Mouse (Mus musculus) spleen, adult 12 weeks (tissue): ENCODE results near the gene Fuz.
A peak's percentile ranks its signal among the peaks of the same experiment; 100 is the strongest.
"Not testable (repeated sequence)": the region's sequence is repeated elsewhere in the genome, so short reads cannot be mapped to it uniquely, and the experiment has no call there.

Source experiments
- DNase-seq: peaks from one replicate; pipeline ENCODE4 v3.0.0; 2022; ENCODE audit warnings: low spot score

The Fuz gene

DNA sequence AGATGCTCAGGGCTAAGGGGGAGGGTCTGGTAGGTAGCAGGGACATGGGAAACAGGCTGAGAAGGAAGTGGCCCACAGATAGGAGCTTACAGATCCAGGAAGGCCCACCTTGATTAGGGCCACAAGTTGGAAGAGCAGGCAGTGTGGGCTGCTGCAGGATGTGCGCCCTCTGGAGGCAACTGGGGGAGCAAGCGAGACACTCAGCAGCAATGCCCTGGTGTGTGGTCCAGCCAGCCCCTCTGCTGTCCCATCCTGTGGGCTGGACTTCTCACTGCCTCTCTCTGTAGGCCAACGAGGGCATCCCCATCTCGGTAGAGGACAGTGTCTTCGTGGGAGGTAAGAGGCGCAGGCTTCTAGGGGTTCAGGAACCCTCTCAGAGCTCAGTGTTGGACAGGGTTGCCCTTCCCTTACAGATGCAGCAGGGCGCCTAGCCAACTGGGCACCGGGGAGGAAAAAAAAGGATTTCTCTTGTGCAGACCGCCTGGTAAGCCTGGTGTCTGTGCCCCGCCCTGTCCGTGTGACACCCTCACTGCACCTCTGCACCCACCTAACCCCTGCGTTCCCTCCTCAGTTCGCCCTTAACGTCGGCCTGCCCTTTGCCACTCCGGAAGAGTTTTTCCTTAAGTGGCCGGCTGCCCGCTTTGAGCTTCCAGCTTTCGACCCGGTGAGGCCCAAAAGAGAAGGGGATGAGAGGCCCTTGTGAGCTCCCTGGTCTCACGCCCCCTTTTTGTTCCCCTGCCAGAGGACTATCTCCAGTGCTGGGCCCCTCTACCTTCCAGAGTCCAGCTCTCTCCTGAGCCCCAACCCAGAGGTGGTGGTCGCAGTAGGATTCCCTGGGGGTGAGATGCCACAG lies 35.1 kb upstream of the Fuz start:
- DNase-seq, result peak; percentile 51

DNA sequence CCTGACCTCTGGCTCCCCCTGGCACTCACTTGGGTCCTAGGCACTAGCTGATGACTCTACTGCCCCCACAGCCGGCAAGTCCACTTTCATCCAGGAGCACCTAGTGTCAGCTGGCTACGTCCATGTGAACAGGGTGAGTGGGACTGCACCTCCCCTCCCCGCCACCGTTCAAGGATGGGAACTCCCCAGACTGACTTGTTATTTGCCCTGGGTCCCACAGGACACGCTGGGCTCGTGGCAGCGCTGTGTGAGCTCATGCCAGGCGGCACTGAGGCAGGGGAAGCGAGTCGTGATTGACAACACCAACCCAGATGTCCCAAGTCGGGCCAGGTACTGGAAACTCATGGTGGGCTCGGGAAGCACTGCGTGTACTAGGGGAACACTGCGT lies 34.5 kb upstream of the Fuz start:
- no peak for DNase-seq

DNA sequence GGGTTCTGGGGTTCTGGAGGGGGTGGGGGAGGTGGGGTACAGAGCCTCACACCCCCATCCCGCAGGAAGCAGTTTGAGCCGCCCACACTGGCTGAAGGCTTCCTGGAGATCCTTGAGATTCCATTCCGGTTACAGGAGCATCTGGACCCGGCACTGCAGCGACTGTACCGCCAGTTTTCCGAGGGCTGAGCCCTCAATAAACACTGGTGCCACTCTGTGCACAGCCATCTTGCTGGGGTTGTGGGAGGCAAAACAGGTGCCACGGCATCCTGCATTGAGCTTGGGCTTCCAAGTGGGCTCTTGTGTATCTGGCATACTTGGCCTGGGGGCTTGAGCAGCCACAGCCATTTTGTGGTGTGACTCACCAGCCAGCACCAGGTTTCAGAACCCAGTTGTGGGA lies 33.4 kb upstream of the Fuz start:
- DNase-seq, result no peak

DNA sequence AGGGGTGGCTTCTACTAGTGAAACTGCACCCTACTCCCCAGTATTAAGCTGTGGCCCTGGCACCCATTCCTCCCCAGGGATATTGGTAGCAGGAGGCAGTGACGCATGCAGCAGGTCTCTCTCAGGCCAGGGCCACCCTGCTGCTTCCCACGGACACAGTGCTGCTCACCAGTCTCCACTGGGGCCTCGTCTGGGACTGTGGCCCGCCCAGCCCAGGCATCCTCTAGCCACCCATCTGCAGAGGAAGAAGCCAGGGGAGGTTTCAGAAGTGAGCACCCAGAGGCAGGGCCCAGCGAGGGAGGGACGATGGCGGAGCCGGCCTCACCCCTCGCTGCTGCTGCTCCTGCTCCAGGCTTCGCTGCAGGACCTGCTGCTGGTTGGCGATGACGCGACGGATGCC lies 32.7 kb upstream of the Fuz start:
- DNase-seq, result no peak

DNA sequence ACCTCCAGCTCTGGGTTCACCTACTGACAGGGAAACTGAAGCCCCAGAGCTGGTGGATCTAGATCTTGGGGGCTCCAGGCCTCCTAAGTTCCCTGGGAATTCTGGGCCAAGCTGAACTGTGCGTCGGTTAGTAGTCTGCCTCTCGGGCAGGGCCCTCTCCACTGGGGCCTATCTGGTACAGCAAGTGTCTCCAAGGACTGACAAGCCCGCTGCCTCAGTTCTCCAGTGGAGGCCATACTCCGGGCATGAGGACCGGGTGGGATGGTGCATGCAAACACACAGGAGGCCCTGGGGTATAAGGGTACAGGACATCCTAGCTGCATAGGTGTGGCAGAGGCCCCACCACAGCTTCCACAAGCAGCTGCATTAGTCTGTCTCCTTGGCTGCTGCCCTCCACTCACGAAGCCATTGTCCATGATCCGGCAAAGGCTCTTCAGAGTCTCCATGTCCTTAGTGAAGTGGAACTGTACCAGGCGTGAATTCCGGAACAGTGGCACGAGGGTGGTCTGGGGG lies 31.8 kb upstream of the Fuz start:
- no peak for DNase-seq

DNA sequence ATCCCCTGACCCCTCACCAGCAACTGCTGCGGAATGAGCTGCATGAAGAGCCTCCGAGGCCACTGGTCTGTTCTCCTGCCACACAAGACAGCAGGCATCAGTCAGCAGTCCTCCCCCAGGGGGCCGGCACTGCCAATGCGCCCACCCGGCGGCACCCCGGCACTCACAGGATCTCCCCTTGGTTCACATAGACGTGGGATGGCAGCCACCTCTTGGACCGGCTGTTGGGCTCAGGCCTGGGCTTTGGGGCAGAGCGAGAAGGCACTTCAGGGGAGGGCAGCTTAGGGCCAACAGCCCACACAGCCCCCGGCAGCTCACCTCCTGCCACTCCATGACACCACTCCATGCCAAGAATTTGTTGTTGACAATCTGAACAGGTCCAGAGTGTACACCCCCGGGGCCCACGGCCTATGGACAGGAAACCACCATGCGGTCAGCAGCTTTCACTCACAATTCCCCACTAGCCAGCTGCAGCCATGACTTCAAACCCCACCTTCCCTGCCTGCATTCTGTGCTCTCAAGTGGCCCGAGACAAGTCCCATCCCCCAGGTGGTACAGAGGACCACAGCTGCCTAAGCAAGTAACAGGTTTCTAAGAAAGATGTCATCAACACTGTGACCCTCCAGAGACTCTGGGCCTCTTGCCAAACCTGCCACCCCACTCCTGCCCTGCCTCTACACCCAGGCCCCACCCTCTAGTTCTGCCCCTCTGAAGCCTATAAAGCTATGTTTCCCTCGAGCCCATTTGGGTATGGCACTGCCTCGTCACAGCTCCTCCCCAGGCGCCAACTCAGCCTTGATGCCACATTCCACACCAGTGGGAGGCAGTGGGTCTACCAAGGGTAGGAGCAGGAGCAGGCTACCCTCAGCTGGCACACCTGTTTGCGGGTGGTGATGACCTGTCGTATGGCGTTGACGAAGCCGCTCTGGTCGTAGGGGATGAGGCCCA lies 31.0 kb upstream of the Fuz start:
- no peak for DNase-seq

DNA sequence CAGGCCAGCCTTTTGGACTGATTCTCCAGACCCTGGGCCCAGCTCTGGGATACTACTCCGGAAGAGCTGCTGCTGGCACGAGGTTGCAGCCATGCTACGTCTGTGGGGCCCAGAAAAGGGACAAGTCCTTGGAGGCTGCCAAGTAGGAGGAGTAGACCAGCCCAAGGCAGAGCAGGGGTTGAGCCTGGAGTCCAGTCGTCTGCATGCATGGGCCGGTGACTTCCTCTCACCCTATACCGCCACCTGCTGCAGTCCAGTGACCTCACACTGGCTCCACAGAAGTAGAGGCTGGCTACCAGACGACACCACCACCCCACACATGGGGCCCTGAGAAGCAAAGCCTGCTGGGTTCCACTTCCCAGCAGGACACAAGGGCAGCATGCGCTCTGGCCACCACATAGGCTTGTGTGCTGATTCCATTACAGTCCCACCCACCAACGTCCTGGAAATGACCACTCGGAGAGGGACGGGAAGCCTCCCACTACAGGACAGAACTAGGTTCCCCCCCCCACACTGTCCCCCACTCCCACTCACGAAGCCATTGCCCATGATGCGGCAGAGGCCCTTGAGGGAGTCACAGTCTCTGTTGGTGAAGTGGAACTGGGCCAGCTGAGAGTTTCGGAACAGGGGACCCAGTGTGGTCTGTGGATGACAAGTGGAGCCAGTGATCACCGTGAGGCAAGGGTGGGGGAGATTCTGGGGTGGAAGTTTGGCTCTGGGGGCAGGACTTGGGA lies 29.4 kb upstream of the Fuz start:
- DNase-seq, result no peak

DNA sequence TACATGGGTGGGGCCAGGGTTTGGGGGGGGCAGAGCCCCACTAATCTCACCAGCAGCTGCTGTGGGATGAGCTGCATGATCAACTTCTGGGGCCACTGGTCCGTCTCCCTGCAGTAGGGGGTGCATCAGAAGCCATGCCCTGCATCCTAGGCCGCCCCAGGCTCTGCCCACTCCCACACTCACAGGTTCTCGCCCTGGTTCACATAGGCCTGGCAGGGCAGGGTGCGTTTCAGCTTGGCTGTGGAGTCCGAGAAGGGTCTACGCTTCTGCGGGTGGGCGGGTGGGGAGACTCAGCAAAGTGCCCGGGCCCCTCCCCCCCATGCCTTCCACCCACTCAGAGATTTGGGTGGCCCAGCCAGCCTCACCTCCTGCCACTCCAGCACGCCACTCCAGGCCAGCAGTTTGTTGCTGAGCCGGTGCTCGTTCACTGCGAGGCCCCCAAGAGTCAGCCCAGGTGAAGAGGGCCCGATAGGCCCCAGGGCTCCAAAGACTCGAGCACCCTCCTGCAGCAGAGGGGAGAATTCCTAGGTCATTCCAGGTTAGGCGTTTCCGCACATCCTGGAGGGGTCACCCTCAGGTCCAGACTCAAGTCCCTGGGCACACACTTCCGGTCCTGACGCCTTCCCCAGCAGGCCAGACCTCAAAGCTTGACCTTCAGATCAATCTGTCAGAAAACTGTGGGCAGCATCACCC lies 28.7 kb upstream of the Fuz start:
- DNase-seq, result no peak

DNA sequence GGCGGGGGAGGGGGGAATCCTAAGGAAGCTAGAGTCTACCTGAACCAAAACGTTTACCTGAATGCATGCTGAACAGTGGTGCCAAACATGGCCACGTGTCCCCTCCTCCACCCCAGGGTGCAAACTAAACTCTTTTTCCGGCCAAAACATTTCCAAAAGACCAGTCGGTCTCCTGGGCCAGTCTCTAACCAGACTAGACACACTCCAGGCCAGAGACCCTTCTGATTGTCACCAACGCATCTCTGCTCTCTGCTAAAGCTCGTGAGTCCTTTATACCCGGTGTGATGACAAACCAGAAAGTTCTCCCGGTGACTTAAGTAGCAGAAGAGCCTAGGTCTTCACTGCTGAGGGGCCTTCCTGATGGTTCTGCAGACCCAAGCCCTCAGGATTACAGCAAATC lies 28.1 kb upstream of the Fuz start:
- no peak for DNase-seq

DNA sequence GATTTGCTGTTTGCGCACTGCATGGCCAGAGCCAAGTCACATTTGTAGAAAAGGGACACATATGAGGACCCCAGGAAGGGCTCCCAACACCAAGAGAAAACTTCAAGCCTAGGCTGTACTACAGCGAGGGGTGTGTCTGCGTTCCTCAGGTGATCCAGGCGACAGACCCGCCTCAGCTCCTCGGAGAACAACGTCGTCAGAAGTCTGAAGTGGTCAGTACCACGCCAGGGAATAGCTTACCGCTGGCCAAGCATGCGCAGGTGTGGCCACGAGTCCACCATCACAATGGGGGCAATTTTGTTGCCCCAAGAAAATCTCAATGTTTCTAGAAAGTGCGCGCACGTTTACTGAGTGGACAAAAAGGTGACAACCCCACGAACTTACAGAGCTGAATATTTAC lies 27.4 kb upstream of the Fuz start:
- no peak for DNase-seq

DNA sequence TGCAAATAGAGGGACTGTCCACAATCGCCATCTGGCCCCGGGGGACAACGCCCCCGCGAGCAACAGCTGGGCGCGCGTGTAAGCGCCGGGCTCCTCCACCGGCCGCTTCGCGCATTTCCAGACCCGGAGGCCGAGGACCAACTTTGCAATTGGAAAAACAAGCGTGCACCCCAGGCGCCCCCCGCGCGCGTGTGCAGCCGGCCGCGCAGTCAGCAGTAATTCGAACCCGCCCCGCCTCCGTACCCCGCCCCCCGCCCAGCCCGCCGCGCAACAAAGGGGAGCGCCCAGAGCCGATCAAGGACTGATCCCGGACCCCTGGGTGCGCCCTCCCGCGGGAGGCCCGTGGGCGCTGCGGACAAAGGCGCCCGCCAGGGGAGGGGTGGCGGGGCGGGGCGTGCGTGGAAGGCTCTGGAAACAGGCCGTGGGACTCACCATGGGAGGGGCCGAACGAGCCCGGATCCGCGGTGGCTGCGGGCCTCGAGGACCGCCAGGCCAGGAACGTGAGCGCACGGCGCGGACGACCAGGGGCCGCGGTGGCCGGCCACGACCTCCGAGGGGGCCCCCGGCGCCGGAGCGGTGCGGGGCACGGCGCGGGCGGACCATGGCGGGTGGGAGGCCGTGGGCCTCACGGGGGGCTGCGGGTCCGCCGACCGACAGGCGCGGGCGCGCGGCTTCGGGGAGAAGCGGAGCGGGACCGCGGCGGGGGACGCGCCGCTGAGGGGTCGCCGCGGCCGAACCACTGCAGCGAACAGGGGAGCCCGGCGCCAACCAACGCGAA lies 26.8 kb upstream of the Fuz start:
- no peak for DNase-seq

DNA sequence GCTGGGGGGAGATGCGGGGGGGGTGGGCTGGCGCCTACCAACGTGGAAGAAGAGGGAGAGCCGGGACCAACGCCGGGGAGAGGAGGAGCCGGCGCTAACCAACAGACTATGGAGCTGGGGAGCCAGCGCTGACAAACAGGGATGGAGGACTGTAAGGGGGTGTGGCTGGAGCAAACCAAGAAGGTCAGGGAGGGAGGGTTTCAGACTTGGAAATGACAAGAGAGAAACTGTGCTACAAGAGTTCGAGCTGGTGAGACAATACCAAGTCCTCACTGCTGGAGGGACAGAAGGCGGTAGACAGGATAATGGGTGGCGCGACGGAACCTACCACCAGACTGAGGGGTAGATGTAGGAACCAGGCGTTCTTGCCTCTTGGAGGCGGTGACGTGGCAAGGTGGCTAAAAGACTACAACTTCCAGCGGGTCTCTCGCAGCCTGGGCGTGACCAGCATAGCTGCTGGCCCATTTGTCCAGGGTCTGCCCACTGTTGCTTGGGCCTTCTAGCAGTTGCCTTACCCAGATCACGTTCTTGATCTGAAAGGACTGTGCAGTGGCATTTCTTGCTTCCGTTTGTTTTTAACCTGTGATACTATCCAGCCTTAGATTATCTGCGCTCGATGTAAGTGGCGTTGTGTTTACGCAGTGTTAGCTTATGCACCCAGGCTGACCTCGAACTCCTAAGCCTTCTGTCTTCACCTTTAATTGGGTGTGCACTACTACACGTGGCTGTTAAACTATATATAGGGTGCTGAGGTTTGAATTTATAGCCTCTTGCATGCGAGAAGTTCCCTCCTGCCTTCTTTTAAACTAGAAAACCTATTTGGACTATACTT lies 26.0 kb upstream of the Fuz start, which contains the start of gene Ptov1:
Gene Ptov1 (minus strand): TSS at position 92 of the 832 bp plus-strand sequence.
- peak; percentile 51 for DNase-seq

DNA sequence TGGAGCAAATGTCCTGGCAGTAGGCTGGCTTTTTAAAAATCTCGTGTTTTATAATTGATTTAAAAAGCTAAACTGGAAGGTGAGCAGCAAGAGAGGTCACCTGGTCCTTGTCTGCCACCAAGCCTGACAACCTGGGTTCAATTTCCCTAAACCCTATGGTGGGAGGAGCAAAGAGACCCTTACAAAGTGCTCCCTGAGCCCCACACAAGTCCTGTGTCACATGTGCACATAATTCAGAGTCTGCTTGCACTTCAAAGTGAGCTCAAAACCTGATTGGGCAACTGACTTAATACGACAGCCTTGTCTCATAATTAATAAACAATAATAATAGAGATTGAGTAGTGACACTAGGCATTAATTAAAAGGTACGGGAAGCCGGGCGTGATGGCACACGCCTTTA lies 25.3 kb upstream of the Fuz start:
- DNase-seq, result no peak

DNA sequence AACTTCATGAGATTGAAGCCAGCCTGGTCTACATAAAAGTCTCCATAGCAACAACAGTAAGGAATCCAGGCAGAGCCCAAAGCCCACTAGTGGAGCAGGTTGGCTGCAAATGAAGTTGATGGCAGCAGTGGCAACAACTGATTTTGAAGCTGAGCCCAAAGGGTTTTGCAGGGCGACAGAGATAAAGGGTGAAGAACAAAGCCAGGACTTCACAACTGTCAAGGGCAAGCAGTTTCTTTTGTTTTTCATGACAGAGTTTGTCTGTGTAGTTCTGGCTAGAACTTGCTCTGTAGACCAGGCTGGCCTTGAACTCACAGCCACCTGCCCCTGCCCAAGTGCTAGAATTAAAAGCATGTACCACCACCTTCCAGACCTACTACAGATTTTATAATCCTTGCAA lies 24.7 kb upstream of the Fuz start:
- DNase-seq, result no peak

DNA sequence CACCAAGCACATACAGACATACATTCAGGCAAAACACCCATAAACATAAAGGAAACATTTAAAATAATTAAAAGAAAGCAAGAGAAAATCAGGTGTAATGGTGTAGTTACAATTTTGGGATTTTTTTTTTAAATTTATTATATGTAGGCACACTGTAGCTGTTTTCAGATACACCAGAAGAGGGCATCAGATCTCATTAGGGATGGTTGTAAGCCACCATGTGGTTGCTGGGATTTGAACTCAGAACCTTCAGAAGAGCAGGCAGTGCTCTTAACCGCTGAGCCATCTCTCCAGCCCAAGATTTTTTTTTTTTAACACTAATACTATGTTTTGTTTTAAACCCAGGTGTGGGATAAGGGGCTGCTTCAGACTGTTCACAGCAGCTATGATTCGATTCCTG lies 24.1 kb upstream of the Fuz start:
- DNase-seq, result not testable (repeated sequence)

DNA sequence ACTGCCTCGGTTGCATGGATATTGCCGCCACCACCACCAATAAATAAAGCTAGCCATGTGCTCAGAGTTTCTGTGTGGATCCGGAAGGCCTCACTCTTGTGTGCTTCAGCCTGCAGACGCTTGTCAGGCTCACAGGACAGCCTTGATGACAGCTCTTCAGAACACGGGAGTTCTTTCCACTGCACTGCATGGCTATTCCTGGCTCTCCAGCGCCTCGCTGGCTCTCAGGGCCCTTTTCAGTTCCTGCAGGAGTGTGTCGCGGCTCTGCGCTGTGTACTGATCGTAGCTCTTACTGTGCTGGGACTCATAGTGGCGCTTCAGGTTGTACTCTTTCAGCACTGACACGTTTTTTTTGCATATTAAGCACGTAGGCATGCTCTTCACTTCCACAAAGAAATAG lies 18.0 kb upstream of the Fuz start:
- DNase-seq, result no peak

DNA sequence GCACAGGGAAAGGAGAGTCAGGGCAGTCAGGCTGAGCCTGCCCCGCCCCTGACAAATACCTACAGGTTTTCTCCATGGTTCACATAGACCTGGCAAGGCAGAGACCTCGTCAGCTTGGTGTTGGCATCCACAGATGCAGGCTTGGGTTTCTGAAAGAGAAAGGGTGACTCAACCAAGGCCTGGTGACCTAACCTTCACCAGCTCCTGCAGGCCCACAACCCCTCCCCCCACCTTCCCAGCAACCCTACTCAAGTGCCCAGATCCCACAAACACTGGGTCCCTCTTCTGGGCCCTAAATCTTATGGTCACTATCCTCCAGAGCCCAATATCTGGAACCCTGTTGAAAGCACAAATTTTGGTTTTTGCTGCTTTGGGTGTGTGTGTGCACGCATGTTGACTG lies 12.8 kb upstream of the Fuz start:
- no peak for DNase-seq

DNA sequence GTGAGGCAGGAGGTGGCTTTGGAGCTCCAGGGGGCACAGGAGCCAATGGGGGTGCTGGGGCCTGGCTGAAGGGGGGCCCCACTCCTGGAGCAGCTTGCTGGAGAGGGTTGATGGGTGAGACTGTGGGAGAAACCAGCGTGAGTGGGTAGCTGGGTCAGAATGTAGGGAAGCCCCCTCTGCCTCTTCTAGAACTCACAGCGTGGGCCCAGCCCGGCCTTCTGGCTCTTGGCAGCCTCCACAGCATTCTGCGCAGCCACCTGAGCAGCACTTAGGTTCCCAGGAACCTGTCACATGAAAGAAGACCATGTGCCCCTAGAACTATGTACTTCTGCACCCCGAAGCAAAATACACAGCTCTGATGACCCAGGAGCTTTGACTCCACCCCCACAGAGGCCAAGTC lies 11.2 kb upstream of the Fuz start:
- no peak for DNase-seq

DNA sequence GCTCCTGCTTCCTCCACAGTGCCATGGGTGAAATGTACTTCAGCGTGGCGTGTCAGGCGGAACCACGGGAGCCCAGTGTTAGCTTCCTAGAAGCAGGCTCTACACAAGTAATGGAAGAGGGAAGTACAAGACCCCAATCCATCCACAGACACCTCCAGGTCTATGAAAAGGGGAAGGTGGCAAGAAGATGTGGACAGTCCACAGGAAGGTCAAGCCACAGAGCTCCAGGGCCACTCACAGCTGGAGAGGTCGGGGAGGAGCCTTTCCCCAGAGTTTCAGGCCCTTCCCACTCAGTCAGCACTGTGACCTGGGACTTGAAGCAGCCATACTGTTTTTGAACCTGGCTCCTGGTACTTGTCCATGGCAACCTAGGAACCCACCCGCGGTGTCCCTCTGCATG lies 8.9 kb upstream of the Fuz start:
- no peak for DNase-seq
